ENCODE assay signal across 1 mouse cellular context in the genomic region with DNA sequence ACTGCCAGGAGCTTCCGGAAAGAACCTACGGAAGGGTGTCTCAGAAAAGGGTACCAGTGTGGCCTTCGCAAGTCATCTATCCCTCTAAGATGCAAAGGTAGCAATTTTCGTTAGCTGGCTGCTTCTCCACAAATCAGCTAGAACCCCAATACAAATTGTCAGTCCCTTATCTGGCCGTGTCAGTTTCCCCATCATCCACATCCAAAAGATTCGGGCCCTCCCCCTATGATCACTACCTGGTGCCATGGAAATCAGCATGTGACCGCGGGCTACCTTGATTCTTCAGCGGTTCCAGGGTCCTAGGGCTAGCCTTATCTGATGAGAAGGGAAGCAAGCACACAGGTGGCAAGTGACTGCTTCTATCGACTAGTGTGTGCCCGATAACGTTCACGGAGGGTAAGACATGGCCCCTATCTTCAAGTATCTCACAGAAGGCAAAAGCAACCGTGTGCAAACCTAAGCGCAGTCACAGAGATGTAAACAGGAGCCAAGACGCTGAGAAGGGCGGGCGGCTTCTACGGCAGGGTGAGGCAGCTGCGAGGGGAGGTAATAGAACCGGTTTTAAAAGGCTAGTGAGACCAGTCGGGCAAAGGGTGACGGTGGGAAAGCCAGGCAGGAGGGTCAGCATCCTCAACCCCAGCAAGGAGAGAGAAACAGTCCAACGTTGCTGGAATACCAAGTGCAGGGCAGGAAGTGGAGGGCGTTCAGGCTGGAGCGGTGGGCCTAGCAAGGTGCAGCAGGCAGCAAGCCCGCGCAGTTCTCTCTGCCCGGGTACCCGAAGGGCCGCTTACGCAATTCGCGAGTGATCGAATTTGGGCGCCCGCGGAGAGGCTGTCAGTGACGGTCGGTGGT.
TF ChIP-seq lines count a peak whose summit lies in the region.

No protein-coding gene starts in this region.

TF ChIP-seq in MEL, 35 proteins besides CTCF, POLR2A, EP300 and RAD21 (continued from another document):
- TF ChIP-seq RCOR1 (IDR thresholded peaks at IDR 0.05; ENCODE audit: low read depth, low read length) (0 out of 2 replicates have a peak, but pooled peaks have one; percentile 14), MXI1 (IDR thresholded peaks at IDR 0.05; ENCODE audit: low read depth, low read length) (peak; percentile 43; the same call in 1 of the 2 replicates), ZNF384 (IDR thresholded peaks at IDR 0.05; ENCODE audit: low read depth, low read length) (no peak), KAT2A (conservative IDR thresholded peaks at IDR 0.05; ENCODE audit: low read depth, low read length) (no peak), ELF1 (IDR thresholded peaks at IDR 0.05; ENCODE audit: low read depth, low read length) (no peak), MAFK (IDR thresholded peaks at IDR 0.05; ENCODE audit: borderline replicate concordance, low read depth, low read length) (0 out of 2 replicates have a peak, but pooled peaks have one; percentile 44), BHLHE40 (IDR thresholded peaks at IDR 0.05; ENCODE audit: borderline replicate concordance, low read depth, low read length) (0 out of 2 replicates have a peak, but pooled peaks have one; percentile 17), MAZ (IDR thresholded peaks at IDR 0.05; ENCODE audit: low read depth, low read length) (0 out of 2 replicates have a peak, but pooled peaks have one; percentile 36), CHD2 (IDR thresholded peaks at IDR 0.05; ENCODE audit: low read length) (no peak), USF1 (IDR thresholded peaks at IDR 0.05; ENCODE audit: low read depth, low read length) (peak; percentile 78), ZKSCAN1 (IDR thresholded peaks at IDR 0.05; ENCODE audit: low read depth, low read length) (no peak), NRF1 (IDR thresholded peaks at IDR 0.05; ENCODE audit: insufficient read depth, low read depth, low read length, poor library complexity, severe bottlenecking) (no peak)
